ENCODE assay signal across 18 mouse cellular contexts in the genomic region with DNA sequence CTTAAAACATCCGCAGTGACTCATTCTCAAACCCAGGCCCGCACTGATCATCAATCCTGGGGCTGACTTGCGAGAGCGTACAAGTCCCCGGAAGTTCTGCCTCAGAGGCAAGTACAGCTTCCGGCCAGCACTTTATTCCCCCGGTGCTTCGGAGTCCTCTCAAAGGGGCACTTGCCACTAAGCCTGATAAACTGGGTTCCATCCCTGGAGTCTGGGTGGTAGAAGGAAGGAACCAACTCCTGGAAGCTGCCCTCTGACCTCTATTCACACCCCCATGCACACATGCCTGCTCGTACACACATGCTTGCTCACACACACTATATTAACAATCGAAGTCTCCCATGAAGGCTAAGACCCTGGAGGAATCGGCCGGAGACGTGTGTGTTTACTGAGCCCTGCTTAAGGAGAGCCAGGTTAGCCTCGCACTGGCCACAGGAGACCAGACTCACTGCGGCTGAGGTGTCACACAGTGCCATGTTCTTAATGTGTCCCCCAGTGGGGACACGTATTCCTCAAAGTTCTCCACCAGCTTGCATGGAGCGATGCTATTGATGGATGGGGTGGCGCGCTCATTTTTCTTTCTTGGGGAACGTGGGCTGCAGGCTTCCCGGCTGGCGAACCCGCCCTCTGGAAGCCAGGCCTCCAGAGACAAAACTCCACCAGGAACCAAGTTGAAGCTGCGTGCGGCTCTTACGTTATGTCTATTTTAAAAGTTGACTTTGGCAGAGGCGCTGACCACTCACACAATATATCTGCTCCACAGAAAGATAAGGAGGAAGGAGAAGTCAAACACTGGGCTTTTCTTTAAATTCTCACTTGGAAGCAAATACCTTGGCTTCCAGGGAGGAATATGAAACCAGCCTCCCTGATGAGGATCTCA.
A peak's percentile ranks its signal among the peaks of the same experiment; 100 is the strongest.
DNase-seq lines count a peak whose midpoint lies in the region; ATAC-seq and TF ChIP-seq lines count a peak whose summit lies in the region.
"Had no signal": no experiment of that assay in that cellular context is flagged by ENCODE, and none has a peak within 500 bp of the region (broad histone marks: within the 10 kb centered on the region; RNA-seq: fewer than 3 reads in every experiment).

No protein-coding gene starts in this region.

- peak overlapping the region; percentile 56 for H3K27ac ChIP-seq in lung, embryonic 14.5 days (ENCODE audit: low read depth)
- H3K27ac ChIP-seq in heart, embryonic 13.5 days (replicated peaks), result peak overlapping the region; percentile 81
- H3K27ac ChIP-seq in stomach, embryonic 15.5 days, result peak overlapping the region; percentile 37
- H3K27ac ChIP-seq in forebrain, embryonic 13.5 days, result no peak overlapping the region
- H3K27ac ChIP-seq: hindbrain, embryonic 10.5 days; liver, embryonic 15.5 days; midbrain, embryonic 15.5 days had no signal

- ATAC-seq in lung, embryonic 14.5 days (ENCODE audit: insufficient read depth), result peak; percentile 57
- ATAC-seq in heart, embryonic 13.5 days (ENCODE audit: extremely low read depth, insufficient number of reproducible peaks, low FRiP score, low TSS enrichment), result no peak
- no peak for ATAC-seq in stomach, embryonic 15.5 days (ENCODE audit: insufficient read depth, low FRiP score, low read depth)
- ATAC-seq in forebrain, embryonic 13.5 days, result no peak
- ATAC-seq: forebrain, embryonic 16.5 days; inflammation-experienced regulatory T-cells, adult 6 months; midbrain, embryonic 15.5 days had no signal

- peaks cover 15% of the 10 kb centered on the region; the same call in 1 of the 2 replicates for H3K4me1 ChIP-seq in lung, embryonic 14.5 days (ENCODE audit: insufficient read depth)
- peaks cover 35% of the 10 kb centered on the region for H3K4me1 ChIP-seq in heart, embryonic 13.5 days
- H3K4me1 ChIP-seq in stomach, embryonic 15.5 days, result peaks cover 7% of the 10 kb centered on the region; the same call in 1 of the 2 replicates
- H3K4me1 ChIP-seq in forebrain, embryonic 13.5 days, result peaks cover 12% of the 10 kb centered on the region
- H3K4me1 ChIP-seq: liver, embryonic 15.5 days had no signal

- DNase-seq in heart, adult 11 months, result peak; percentile 91
- DNase-seq in heart, postnatal 36 days, result no peak
- DNase-seq in lung, embryonic 14.5 days, result peak; percentile 73
- DNase-seq in lung, postnatal 25 days (ENCODE audit: low spot score), result no peak
- no peak for DNase-seq in ovary, adult 18-20 months (ENCODE audit: low spot score)
- DNase-seq: adrenal gland, postnatal 14 days; cerebellum, adult 9-10 months; gastrocnemius, postnatal 10 days; kidney, postnatal 36 days; thymus, adult 2 months had no signal

- H3K9ac ChIP-seq in lung, embryonic 14.5 days, result no peak overlapping the region
- H3K9ac ChIP-seq in heart, embryonic 13.5 days, result peak overlapping the region; percentile 21; the same call in 1 of the 2 replicates
- no peak overlapping the region for H3K9ac ChIP-seq in stomach, embryonic 15.5 days
- no peak overlapping the region for H3K9ac ChIP-seq in forebrain, embryonic 13.5 days
- H3K9ac ChIP-seq: liver, embryonic 15.5 days; midbrain, embryonic 15.5 days had no signal

- H3K9me3 ChIP-seq in lung, embryonic 14.5 days (ENCODE audit: low read depth, low read length), result no peaks in the 10 kb centered on the region
- no peaks in the 10 kb centered on the region for H3K9me3 ChIP-seq in heart, embryonic 13.5 days
- H3K9me3 ChIP-seq in stomach, embryonic 15.5 days, result no peaks in the 10 kb centered on the region
- H3K9me3 ChIP-seq in forebrain, embryonic 13.5 days (replicated peaks), result no peaks in the 10 kb centered on the region
- H3K9me3 ChIP-seq: hindbrain, embryonic 10.5 days; liver, embryonic 15.5 days; midbrain, embryonic 15.5 days had no signal

- no peaks in the 10 kb centered on the region for H3K36me3 ChIP-seq in lung, embryonic 14.5 days (ENCODE audit: insufficient read depth)
- H3K36me3 ChIP-seq in heart, embryonic 13.5 days, result no peaks in the 10 kb centered on the region
- no peaks in the 10 kb centered on the region for H3K36me3 ChIP-seq in stomach, embryonic 15.5 days
- no peaks in the 10 kb centered on the region for H3K36me3 ChIP-seq in forebrain, embryonic 13.5 days (ENCODE audit: poor library complexity, severe bottlenecking)
- H3K36me3 ChIP-seq: hindbrain, embryonic 10.5 days; liver, embryonic 15.5 days; midbrain, embryonic 15.5 days had no signal

- intact Hi-C loops in heart, postnatal 36 days (cut with DNase I), result no loop called here

- H3K4me2 ChIP-seq in lung, embryonic 14.5 days, result peak overlapping the region; percentile 38
- H3K4me2 ChIP-seq in heart, embryonic 13.5 days, result peak overlapping the region; percentile 46
- H3K4me2 ChIP-seq in stomach, embryonic 15.5 days, result no peak overlapping the region
- H3K4me2 ChIP-seq in forebrain, embryonic 13.5 days, result no peak overlapping the region
- H3K4me2 ChIP-seq: liver, embryonic 15.5 days; midbrain, embryonic 15.5 days had no signal

- no peaks in the 10 kb centered on the region for H3K27me3 ChIP-seq in lung, embryonic 14.5 days (ENCODE audit: insufficient read depth, low read length)
- H3K27me3 ChIP-seq in heart, embryonic 13.5 days (replicated peaks), result peaks cover 23% of the 10 kb centered on the region
- H3K27me3 ChIP-seq in stomach, embryonic 15.5 days (replicated peaks), result no peaks in the 10 kb centered on the region
- no peaks in the 10 kb centered on the region for H3K27me3 ChIP-seq in forebrain, embryonic 13.5 days
- H3K27me3 ChIP-seq: midbrain, embryonic 15.5 days had no signal

- WGBS in lung, embryonic 14.5 days, result 20% methylated on average over 27 of the region's 27 CpGs
- 46% methylated on average over 27 of the region's 27 CpGs for WGBS in heart, embryonic 13.5 days
- 49% methylated on average over 27 of the region's 27 CpGs for WGBS in stomach, embryonic 15.5 days
- WGBS in forebrain, embryonic 13.5 days, result 89% methylated on average over 27 of the region's 27 CpGs

- no peak overlapping the region for H3K4me3 ChIP-seq in lung, embryonic 14.5 days (ENCODE audit: low read depth, low read length)
- no peak overlapping the region for H3K4me3 ChIP-seq in heart, embryonic 13.5 days
- H3K4me3 ChIP-seq in stomach, embryonic 15.5 days (replicated peaks), result no peak overlapping the region
- H3K4me3 ChIP-seq in forebrain, embryonic 13.5 days, result no peak overlapping the region
- H3K4me3 ChIP-seq: hindbrain, embryonic 10.5 days; liver, embryonic 15.5 days; midbrain, embryonic 15.5 days had no signal

- TF ChIP-seq CTCF in lung, embryonic 14.5 days (IDR thresholded peaks at IDR 0.05; ENCODE audit: low read depth), result no peak

Comparison
In these comparisons a context has a peak if more than half of its experiments do, and no peak if none do; other contexts are left out.
1. DNase-seq: peak in heart, adult 11 months (single experiment) and lung, embryonic 14.5 days (single experiment); none in heart, postnatal 36 days (0 of 2), lung, postnatal 25 days (single experiment) and ovary, adult 18-20 months (single experiment).
2. H3K4me2 ChIP-seq: peak in lung, embryonic 14.5 days (single experiment) and heart, embryonic 13.5 days (single experiment); none in stomach, embryonic 15.5 days (single experiment) and forebrain, embryonic 13.5 days (single experiment).